Mouse (Mus musculus) megakaryocyte progenitor cell, adult 5-6 weeks (primary cell): Measurements from ENCODE around the gene Kcnn4. TPM values are rescaled to one million over a fixed set of nuclear protein-coding genes. Genes with fewer than 3 reads are reported as not detected.
"Not testable (repeated sequence)": the region's sequence is repeated elsewhere in the genome, so short reads cannot be mapped to it uniquely, and the experiment has no call there.

Experiments
- ATAC-seq: replicated peaks from 2 replicates; pipeline ENCODE4 v1.8.0; 2016; ENCODE audit warnings: mild to moderate bottlenecking, moderate TSS enrichment, inconsistent platforms; ENCODE audit not compliant: poor library complexity
- total RNA-seq, 2 experiments: library from RNA; stranded (forward) in 1 of 2; stranded (reverse) in 1 of 2; fragments of 157-497, 149-512 nt in 1 of 2; fragments of 200-1000 nt in 1 of 2; gene quantifications; 2 replicates each; pipeline versions ENCODE4 v1.2.3 to v1.2.4; 2015 to 2017

The Kcnn4 gene
- total RNA-seq, 2 experiments from 2014 or later = 28.0 to 48.6 TPM

DNA sequence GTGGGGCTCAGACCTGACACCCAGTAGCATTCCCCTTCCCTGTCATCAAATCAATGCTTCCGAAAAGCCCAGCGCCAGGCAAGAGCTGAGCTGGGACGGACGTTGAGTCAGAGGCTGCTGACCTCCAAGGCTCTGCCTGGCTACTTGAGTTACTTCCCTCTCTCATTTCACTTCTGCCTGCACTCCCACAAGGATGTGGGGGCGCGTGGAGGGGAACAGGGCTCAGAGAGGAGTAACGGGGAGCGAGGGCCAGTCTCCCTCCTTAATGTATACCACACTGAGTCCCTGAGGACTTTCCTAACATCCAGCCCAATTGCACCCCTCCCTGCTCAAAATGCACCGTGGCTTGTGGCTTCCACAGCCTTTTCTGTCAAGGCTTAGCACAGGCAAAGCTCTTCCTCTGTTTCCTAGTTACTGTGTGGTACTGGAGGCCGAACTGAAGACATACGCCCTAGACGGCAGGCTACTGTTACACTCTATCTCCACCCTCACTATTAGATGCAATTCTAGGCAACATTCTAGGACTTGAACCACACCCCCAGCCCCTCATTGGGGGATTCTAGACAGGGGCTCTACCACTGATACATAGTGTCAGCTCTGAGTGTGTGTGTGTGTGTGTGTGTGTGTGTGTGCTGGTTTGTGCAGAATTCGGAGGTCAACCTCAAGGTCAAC lies 19.6 kb downstream of the Kcnn4 start:
- peak; percentile 32 for ATAC-seq

DNA sequence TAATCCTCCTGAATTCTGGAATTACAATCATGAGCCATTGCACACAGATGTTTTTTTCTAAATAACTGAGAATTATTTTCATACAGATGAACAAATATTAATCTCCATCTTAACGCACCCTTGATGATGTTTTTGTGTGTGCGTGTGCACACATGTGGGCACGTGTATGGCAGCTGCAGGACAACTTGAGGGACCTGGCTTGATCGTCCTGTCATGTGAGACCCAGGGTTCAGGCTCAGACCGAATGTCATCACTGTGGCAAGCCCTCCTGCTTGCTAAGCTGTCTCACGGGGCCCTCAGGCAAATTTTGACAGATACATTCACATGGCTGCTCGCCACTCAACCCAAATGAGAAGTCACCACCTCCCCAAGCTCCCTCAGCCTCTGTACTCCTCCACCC lies 20.4 kb downstream of the Kcnn4 start:
- no peak for ATAC-seq

DNA sequence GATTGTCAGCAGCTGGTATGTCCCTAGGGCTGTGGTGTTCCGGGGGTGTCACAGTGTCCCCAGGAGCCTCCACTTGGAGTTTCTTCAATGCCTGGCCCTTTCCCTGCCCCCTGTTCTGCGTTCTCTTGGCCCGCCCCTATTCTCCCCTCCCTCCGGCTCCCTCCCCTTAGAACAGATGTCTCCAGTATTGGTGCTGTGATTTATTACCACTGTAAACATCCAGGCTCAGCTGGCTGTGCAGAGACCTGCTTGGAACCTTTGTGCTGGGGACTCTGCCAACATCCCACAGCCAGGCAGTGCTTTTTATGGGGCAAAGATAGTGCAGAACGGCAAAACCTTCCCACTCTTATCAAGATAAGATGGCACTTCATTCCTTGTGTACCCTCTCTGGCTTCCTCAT lies 21.0 kb downstream of the Kcnn4 start:
- no peak for ATAC-seq

DNA sequence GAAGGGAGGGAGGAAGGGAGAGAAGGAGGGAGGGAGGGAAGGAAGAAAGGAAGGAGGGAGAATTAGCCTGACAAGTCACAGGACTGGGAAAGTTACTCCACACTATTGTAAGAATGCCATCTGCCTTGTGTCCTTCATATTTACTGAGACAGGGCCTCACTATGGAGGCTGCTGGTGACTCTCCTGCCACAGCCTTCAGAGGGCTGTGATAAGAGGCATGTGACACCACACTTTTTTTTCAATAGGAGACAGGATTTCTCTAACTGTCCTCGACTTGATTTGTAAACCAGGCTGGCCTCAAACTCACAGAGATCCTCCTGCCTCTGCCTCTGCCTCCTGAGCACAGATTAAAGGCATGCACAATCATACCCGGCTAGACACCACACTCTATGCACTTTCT lies 21.6 kb downstream of the Kcnn4 start:
- ATAC-seq = no peak

DNA sequence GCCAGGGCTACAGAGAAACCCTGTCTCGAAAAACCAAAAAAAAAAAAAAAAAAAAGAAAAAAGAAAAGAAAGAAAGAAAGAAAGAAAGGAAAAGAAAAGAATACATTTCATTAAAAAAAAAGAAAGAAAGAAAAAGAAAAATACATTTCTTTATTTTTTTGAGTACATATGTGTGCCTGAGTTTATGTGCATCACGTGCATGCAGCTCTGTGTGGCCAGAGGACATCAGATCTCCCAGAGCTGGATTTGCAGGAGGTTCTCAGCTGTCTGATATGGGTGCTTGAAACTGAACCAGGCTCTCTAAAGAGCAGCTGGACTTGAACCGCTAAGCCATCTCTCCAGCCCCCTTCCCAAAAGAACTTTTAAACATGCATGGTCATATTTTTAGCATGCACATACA lies 24.0 kb downstream of the Kcnn4 start:
- peak; percentile 5; the same call in 1 of the 2 replicates for ATAC-seq

DNA sequence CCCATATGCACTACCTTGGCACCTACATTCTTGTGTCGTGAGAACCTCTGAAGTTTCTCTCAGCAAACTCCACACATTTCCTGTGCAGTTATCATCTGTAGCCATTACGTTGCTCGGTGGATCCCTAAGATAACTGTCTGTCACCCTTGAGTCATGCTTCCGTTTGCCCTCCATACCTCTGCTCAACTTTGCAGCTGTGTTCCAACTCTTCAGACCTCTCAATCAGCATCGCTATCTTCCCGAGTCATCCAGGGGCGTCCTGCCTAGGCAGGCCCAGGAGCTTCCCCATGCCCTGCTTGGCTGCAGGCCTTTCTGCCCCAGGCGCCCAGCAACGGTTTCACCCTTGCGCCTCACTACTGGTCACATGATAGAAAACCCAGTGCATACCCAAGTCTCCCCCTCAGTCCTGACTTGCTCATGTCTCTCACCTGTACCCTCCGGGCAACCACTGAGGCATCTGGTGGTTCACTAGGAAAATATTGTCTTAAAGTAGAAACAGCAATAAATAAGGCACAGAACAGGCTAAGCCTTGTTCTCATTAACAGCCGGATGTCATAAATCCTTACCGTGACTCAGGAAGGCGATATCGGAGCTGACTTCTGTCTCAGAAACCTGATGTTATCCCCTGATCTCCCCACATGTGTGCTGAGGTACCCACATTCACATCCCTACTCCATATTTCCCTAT lies 24.6 kb downstream of the Kcnn4 start:
- peak; percentile 49 for ATAC-seq

DNA sequence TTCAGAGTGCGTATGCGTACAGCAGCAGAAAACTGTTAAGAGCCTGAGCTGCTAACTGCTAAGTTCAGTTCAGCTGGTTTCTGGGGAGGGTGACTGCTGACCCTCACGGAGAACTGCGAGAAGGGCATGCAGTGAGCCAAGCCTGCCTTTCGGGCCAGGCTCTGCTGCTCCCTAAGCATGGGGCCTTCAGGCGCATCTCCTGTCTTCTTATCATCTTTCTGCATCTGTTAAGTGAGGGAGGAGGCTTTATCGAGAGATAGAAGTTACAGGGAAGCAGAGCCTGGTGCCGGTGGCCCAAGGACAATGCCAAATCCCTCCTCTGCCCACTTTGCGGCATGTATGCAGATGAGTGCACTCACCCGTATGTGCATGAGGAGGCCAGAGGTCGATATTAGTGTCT lies 26.8 kb downstream of the Kcnn4 start:
- ATAC-seq = peak; percentile 23

DNA sequence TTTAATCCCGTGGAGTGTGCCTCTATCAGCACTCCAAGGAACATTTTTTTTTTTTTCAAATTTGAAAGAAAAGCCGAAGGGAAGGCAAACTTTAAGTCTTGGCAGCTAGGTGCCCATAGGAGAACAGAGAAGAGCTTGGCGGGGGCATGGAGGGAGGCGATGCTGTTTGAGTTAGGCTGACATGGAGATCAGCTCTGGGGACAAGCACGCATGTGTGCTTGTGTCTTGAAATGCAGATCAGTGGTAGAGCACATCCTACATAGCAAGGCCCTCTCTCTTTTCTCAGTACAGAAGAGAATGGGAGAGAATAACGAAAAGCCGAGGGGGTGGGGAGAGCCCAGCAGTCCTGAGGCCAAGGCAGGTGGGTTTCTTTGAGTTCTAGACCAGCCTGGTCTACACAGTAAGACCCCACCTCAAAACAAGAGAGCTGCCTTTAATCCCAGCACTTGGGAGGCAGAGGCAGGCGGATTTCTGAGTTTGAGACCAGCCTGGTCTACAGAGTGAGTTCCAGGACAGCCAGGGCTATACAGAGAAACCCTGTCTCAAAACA lies 28.4 kb downstream of the Kcnn4 start:
- no peak for ATAC-seq

DNA sequence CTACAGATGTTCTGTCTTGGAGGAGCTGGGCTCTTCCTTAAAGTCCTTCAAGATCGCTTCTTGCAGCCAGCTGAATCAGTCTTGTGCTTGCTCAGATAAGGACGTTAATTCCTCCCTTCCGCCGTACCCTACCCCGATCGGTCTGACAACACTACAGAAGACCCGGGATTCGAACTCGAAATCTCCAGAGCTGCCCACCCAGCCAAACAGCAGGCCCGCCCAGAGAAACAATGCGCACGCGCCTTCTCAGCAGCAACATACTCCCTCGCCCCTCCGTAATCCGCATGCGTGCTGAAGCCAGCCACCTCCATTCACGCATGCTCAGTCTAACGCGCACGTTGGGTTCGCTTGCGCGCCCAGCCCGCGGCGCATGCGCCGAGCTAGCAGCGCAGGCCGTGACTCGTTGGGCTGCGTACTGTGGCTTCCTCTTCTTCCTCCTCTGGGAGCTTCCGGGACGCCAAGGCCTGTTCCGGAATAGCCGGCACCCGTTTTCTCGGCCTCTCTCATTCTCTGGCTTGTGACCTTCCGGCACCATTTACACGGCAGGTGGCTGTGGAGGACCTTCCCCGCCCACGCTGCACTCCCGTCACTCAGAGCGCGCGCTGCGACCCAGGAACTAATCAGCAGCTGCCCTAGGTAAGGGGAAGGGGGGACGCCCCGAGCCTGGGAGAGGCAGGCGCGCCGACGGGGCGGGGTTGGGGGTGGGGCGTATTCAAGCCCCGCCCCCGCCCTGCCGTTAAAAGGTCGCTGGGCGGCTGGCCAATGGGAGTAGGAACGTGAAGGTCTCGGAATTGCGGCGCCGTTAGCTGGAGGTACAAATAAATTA lies 29.4 kb downstream of the Kcnn4 start, which contains the start of gene Smg9:
Gene Smg9, plus strand, starts transcription at position 364 of the 826 bp plus-strand sequence.
- peak; percentile 75 for ATAC-seq

DNA sequence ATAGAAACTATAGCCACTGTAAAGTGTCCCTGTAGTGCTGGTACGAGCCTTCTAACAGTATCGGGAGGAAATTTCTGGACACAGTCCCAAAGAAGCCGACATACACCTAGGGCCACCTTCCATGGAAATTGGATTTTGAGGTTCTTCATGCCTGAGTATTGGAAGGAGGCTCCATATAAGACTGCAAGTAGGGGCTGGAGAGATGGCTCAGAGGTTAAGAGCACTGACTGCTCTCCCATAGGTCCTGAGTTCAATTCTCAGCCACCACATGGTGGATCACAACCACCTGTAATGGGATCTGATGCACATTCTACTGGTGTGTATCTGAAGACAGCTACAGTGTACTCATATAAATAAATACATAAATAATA lies 30.0 kb downstream of the Kcnn4 start:
- no peak; the same call in 1 of the 2 replicates for ATAC-seq

DNA sequence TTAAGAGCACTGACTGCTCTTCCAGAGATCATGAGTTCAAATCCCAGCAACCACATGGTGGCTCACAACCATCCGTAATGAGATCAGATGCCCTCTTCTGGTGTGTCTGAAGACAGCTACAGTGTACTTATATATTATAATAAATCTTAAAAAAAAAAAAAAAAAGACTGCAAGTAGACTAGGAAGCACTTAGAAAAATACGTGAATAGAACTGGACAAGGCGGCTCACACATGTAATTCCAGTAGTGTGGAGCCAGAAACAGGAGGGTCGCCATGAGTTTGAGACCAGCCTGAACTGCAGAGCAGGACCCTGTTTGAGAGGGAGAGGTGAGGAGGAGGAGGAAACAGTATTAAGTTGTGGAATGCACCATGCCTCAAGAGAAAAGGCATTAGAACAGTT lies 30.4 kb downstream of the Kcnn4 start:
- not testable (repeated sequence) for ATAC-seq

DNA sequence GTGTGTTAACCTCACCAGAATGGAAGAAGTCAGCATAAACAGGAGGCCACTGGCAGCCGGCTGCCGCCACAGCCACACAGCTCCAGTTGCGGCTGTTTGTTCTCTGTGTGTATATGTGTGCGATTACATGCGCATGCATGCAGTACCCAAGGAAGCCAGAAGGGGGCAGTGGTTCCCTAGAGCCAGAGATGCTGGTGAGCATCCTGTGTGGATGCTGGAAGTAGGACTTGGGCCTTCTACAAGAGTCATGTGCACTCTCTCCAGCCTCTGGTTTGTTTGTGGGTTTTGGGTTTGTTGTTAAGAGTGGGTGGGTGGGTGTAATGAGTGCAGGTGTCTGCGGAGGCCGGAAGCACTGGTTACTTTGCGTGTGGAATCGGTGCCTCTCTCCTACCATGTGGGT lies 32.8 kb downstream of the Kcnn4 start:
- ATAC-seq = no peak

DNA sequence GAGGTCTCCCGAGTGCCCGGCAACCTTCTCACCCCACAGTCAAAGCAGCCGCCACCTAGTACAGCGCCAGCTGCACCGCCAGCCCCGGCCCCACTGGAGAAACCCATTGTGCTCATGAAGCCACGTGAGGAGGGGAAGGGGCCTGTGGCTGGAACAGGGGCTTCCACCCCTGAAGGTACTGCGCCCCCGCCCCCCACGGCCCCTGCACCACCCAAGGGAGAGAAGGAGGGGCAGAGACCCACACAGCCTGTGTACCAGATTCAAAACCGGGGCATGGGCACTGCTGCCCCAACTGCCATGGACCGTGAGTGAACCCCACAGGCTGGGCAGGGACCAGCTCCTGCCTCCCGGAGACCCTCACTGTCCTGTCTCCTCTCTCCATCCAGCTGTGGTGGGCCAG lies 35.6 kb downstream of the Kcnn4 start:
- ATAC-seq = no peak

DNA sequence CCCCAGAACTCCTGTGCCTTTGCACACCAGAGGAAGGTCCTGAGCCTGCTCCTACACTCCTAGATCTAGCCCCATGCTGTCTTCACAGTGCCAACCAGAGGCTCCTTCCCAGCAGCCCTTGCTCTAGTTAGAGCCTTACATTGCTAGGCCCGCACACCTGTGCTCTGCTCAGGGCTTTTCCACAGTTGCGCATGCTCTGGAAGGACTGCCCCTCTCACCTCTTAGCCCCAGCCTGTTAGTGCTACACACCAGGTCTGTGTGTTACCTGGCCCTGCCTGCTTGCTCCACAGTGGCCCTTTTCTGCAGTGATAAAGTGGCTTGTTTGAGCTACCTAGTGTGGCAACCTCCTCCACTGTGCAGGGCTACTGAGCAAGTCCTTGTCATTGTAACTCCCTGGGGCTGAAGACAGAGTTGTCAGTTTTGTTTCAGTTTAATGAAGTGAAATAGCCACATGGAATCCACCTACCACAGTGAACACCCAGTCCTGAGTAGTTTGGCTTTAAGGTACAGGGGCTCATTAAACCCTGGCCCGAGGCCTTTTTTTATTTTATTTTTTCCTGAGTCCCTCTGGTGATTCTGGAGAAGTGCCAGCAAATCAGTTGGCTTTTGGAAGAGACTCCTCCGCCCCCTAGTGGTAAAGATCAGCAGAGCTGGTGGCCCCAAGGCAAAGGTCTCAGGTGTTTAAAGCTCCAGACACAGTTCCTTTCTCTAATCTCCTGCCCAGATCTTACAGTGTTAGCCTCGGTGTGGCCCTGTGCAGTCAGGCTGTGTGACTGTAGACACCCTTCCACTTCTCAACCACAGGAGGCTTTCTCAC lies 36.7 kb downstream of the Kcnn4 start:
- peak; percentile 73 for ATAC-seq

DNA sequence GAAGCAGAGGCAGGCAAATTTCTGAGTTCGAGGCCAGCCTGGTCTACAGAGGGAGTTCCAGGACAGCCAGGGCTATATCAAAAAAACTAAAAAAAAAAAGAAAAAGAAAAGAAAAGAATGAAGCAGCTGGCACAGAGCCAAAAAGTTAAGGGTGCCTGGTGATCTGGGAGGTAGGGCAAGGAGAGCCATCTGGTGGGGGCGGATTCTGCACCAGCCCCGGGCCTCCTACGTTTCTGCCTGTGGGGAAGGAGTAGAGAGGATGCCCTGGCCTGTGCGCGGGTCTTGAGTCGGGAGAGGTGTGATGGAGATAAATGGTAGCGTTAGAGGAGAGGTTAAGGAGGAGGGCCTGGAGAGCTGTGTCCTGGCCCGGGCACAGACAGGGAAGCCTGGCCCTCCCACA lies 38.1 kb downstream of the Kcnn4 start:
- ATAC-seq = no peak

DNA sequence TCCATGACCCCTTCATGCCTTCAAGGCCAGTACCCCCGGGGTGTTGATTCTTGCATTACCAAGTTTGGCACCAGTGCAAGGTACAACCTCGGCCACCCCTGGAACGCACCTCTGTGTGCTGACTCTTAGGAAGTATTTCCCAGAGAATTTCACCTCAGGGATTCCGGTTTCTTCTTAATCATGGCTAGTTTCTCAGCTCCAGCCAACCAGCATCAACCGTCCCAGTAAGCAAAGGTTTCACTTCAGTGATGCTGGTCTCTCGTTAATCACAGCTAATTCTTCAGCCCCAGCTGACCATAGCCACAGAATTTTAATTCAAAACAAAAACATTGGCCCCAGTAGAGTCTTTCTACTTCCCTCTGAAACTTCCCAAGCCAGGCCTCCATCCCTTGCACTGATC lies 40.1 kb downstream of the Kcnn4 start:
- ATAC-seq = no peak

DNA sequence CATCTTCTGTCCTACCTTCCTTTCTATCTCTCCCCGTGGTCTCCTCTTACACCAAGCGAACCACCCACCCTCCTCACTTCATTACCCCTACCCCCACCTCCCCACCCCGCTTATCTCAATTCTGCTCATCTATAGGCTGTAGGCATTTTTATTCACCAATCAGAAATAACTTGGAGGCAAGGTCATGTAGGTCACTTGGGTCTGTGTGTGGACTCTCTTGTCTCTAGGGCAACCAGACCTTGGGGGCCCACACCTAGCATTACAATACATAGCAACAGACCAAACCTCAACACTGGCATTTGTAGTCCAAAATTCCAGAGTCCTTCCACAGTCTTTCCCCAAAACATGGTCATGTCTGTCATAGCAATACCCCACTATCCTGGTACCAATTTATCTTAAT lies 40.8 kb downstream of the Kcnn4 start:
- no peak for ATAC-seq

DNA sequence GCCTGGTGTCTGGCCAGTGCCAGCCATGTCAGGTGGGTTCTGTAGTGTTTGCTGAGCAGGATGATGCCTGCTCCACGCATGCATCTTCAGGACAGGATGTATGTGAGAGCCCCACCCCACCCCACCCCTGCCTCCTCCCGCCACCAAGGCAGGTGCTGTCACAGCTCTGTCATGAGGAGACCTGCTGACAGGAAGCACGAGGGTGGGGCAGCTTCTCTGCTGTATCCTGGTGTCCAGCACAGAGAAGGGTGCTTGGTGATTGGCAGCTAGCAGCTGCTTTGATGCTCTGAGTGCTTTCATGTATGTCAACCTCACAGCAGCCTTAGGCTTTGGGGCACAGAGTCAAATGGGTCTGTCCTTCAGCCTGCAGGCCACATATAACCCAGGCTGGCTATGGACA lies 43.6 kb downstream of the Kcnn4 start:
- ATAC-seq = no peak

DNA sequence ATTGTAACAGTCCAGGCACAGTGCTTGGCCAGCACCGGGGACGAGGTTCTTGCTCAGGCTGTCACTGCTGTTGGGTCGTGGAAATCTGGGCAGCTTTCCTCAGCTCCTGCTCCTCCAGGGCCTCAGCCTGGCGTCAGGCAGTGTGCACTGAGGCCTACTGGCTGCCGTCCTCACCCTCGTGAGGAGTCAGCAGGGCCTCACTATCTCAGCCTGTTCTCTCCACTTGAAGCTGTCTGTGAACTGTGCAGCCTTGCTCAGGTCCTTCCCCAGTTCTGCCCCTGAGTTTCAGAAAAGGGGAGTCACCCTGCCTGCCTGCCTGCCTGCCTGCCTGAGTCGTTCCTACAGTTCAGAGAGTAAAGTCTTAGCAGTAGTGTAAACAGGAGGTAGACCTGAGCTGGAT lies 45.2 kb downstream of the Kcnn4 start:
- no peak for ATAC-seq

DNA sequence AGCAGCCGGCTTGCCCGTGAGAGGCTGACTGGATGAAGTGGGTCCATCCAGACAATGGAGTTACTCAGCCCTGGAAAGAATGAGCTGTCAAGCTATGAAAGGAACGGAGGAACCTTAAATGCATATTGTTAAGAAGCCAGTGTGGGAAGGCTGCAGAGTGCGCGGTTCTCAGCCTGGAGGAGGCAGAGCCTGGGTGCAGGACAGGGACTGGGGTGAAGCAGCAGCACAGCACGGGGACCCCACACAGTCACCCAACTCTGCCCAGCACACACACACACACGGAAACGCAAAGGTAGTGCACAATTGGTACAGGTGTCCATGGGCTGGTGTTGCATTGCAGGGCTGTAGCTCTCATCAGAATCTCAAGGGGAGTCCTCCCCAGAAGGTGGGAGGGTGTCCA lies 49.5 kb downstream of the Kcnn4 start:
- ATAC-seq = no peak

DNA sequence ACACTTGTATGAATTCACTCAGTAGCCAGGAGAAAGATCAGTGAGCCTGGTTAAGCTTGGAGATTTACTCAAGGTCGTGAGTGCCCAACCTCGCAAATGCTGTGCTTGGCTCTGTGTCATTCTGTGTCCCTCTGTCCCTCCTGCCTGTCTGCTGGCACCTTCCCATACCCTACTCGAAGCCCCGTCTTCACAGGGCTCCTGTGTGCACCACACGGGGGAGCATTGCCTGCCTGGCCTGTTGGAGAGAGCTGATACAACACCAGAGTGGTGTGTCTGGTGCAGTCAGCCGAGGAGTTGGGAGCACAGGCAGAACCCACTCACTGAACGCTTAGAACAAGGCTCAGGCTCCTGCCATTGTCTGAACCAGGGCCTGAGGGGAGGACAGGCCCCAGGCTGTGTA lies 51.6 kb downstream of the Kcnn4 start:
- ATAC-seq = no peak
